In the genomic region with DNA sequence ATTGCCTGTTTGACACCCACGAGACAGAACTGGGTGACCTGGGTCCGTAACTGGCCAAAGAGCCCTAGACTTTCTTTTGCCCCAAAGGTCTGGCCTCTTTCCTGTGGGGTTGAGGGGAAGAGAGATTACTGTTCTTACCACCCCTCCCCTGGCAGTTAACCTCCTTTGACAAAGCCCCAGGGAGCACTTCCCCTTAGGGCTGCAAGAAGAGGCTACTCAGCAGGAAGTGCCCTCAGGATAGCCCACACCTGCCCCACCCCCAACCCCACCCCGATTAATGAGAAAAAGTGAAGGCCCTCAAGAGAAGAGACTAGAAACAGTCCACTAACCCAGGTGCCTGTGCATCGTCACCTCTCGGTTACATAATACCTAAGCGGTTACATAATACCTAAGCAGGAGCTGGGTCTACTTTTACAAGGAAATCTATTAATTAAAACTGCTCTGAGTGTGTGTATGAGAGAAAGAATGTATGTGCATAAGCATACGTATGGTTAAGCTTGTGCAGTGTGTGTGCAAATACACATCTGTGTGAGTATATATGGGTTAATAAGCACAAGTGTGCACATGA, we compare ENCODE assay signal across 17 mouse cellular contexts.
DNase-seq lines count a peak whose midpoint lies in the region; ATAC-seq lines count a peak whose summit lies in the region.
"Had no signal": no experiment of that assay in that cellular context is flagged by ENCODE, and none has a peak within 500 bp of the region (broad histone marks: within the 10 kb centered on the region; RNA-seq: fewer than 3 reads in every experiment).

No protein-coding gene starts in this region.

- no peaks in the 10 kb centered on the region for H3K27me3 ChIP-seq in hindbrain, embryonic 14.5 days (ENCODE audit: control insufficient read depth, insufficient read depth, low read length)
- H3K27me3 ChIP-seq: embryonic facial prominence, embryonic 13.5 days; heart, embryonic 12.5 days had no signal

- no peak overlapping the region for H3K9ac ChIP-seq in hindbrain, embryonic 14.5 days
- H3K9ac ChIP-seq: embryonic facial prominence, embryonic 13.5 days; heart, embryonic 12.5 days; lung, embryonic 14.5 days had no signal

- H3K4me3 ChIP-seq in hindbrain, embryonic 14.5 days (replicated peaks; ENCODE audit: low read length): no peak overlapping the region
- H3K4me3 ChIP-seq: embryonic facial prominence, embryonic 13.5 days; heart, embryonic 12.5 days; myocyte had no signal

- H3K4me1 ChIP-seq in hindbrain, embryonic 14.5 days (replicated peaks; ENCODE audit: control insufficient read depth, insufficient read depth, low read length): peaks cover 19% of the 10 kb centered on the region
- H3K4me1 ChIP-seq: heart, embryonic 12.5 days had no signal

- no peak overlapping the region for H3K4me2 ChIP-seq in hindbrain, embryonic 14.5 days (replicated peaks)
- H3K4me2 ChIP-seq: embryonic facial prominence, embryonic 13.5 days; heart, embryonic 12.5 days; lung, embryonic 14.5 days had no signal

- 49% methylated on average over 7 of the region's 7 CpGs for WGBS in hindbrain, embryonic 14.5 days

- peak; percentile 11 for DNase-seq in cerebellum, adult 9-10 months
- no peak for DNase-seq in cerebellum, adult 11-12 months
- peak; percentile 53 for DNase-seq in kidney, adult 9 months
- DNase-seq in kidney, adult 18-20 months: no peak
- peak; percentile 28 for DNase-seq in R1 (ENCODE audit: low read depth, low spot score)
- no peak for DNase-seq in hindbrain, embryonic 14.5 days (ENCODE audit: low spot score)
- no peak for DNase-seq in urinary bladder, postnatal 36 days (ENCODE audit: low spot score in 2 of 2)
- no peak for DNase-seq in ovary, postnatal 14 days (ENCODE audit: low spot score)
- DNase-seq: adrenal gland, adult 8-10 months; cerebellum, postnatal 25 days; gastrocnemius, postnatal 14 days; liver; lung, embryonic 14.5 days had no signal

- peak overlapping the region; percentile 38; the same call in 1 of the 2 replicates for H3K27ac ChIP-seq in hindbrain, embryonic 14.5 days
- H3K27ac ChIP-seq: embryonic facial prominence, embryonic 13.5 days had no signal

- no peaks in the 10 kb centered on the region for H3K9me3 ChIP-seq in hindbrain, embryonic 14.5 days (ENCODE audit: control insufficient read depth, low read length)
- H3K9me3 ChIP-seq: embryonic facial prominence, embryonic 13.5 days; heart, embryonic 12.5 days had no signal

- no peak for ATAC-seq in hindbrain, embryonic 14.5 days (ENCODE audit: low FRiP score)
- ATAC-seq: Patski had no signal

- no peaks in the 10 kb centered on the region for H3K36me3 ChIP-seq in hindbrain, embryonic 14.5 days (replicated peaks; ENCODE audit: control insufficient read depth, insufficient read depth)
- H3K36me3 ChIP-seq: embryonic facial prominence, embryonic 13.5 days; heart, embryonic 12.5 days had no signal

Comparison
In these comparisons a context has a peak if more than half of its experiments do, and no peak if none do; other contexts are left out.
1. DNase-seq: peak in cerebellum, adult 9-10 months (single experiment), kidney, adult 9 months (single experiment) and R1 (single experiment); none in cerebellum, adult 11-12 months (single experiment), kidney, adult 18-20 months (single experiment), hindbrain, embryonic 14.5 days (single experiment), urinary bladder, postnatal 36 days (0 of 2) and ovary, postnatal 14 days (single experiment).